Mouse (Mus musculus): ENCODE measurements around the gene Gfi1b. TPM values are rescaled to one million over a fixed set of nuclear protein-coding genes. Genes with fewer than 3 reads are reported as not detected.

Gene Gfi1b
- 0.55 TPM in 1 of 2 replicates, not detected in the other for polyA plus RNA-seq (2012; ENCODE audit: insufficient read depth, insufficient read length, missing spikeins)

DNA sequence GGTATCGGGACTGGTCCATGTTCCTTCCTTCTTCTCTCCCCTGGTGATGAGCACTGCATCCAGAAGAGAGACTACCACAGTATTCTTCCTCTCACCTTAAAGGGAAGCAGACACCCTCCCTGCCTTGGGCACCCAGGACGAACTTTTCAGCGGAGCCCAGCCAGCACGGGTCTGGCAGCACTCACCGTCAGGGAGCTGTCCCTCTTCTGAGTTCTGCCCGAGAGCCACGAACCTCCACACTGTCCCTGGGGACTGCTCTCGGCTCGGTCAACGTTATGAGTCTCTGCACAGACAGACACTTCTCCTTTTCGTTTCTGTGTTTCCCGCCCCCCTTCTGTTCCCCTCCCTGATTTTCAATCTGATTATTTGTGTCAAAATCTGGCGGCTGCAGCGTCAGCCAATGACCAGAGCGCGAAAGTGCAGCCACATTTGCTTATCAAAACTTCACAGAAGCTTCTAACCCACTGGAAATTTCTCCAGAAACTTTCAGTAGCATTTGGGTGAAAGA lies at the start of gene Gfi1b:
Gene Gfi1b, minus strand, starts transcription at position 319 of the 508 bp plus-strand sequence.
- TF ChIP-seq CTCF (IDR thresholded peaks at IDR 0.05; ENCODE audit: low read depth, low read length) (no peak), POLR2A (IDR thresholded peaks at IDR 0.05; ENCODE audit: borderline replicate concordance, low read depth, low read length) (no peak)
- H3K4me3 ChIP-seq (ENCODE audit: insufficient read depth, low read length), result no peak within 1 kb of the TSS
- H3K27ac ChIP-seq (ENCODE audit: insufficient read depth, low read depth, low read length), result no peak within 1 kb of the TSS
- peaks cover 13% of the 10 kb centered on the region; the same call in 1 of the 2 replicates for H3K4me1 ChIP-seq (ENCODE audit: control insufficient read depth, insufficient read depth, low read length)

DNA sequence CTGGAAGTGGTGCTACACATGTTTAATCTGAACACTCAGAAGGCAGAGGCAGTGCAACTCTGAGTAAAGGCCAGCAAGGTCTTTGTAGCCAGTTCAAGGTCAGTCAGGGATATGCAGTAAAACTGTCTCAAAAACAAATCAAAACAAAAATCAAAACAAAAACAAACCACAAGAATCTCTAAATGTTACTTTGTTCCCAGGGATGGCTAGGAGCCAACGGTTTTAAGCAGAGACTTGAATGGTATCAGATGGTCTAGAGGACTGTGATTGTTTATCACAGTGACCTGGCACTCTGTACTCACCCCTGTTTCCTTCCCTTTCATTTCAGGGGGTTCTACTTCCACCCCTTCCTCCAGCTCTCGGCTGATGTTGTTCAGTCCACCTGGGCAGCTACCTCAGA lies 49.7 kb upstream of the Gfi1b start:
- Histone ChIP-seq H3K27ac (ENCODE audit: insufficient read depth, low read depth, low read length) (no peak overlapping the region), H3K4me3 (ENCODE audit: insufficient read depth, low read length) (no peak overlapping the region)
- TF ChIP-seq POLR2A (IDR thresholded peaks at IDR 0.05; ENCODE audit: borderline replicate concordance, low read depth, low read length), result no peak
- TF ChIP-seq CTCF (IDR thresholded peaks at IDR 0.05; ENCODE audit: low read depth, low read length), result no peak

DNA sequence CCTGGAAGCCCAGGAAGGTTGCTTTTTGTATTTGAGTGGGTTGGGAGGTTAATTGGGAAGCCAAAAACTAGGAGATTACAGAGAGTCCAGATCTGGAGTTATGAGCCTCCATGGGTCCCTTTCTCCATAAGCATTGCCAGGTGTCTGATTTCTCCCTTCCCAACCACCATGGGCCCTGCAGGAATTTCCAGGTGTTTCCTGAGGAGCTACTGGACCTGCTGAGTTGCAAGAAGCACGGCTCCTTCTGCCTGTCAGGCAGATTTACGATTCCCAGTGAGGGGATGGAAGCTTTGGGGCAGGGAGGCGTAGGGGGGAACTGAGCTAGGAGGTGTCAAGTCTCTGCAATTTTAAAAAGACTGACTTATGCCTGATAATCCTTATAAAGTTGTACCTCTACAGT lies 44.0 kb upstream of the Gfi1b start:
- TF ChIP-seq CTCF (IDR thresholded peaks at IDR 0.05; ENCODE audit: low read depth, low read length), result no peak
- TF ChIP-seq POLR2A (IDR thresholded peaks at IDR 0.05; ENCODE audit: borderline replicate concordance, low read depth, low read length), result no peak
- H3K4me3 ChIP-seq (ENCODE audit: insufficient read depth, low read length), result no peak overlapping the region
- no peaks in the 10 kb centered on the region for H3K4me1 ChIP-seq (ENCODE audit: control insufficient read depth, insufficient read depth, low read length)
- H3K27ac ChIP-seq (ENCODE audit: insufficient read depth, low read depth, low read length), result no peak overlapping the region

More for the DNA sequence above, 49.7 kb upstream of the Gfi1b start:
- no peaks in the 10 kb centered on the region for H3K4me1 ChIP-seq (ENCODE audit: control insufficient read depth, insufficient read depth, low read length)

DNA sequence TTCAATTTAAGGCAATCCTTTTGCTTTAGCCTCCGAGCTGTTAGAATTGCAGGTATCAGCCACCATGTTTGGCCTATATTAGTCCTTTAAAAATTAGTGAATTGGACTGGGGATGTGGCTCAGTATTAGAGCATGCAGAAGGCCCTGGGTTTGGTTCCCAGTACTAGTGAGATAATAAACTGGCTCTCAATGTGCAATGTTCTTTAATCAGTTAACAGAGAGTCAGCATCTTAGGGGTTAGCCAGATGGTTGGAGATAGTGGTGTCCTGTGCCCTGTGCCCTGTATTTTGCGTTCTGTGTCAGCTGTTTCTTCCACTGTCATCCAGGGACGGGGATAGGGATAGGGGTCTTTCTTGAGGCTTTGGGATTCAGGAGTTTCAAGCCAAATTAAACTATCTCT lies 41.1 kb upstream of the Gfi1b start:
- no peak overlapping the region for H3K27ac ChIP-seq (ENCODE audit: insufficient read depth, low read depth, low read length)
- no peak overlapping the region for H3K4me3 ChIP-seq (ENCODE audit: insufficient read depth, low read length)
- TF ChIP-seq POLR2A (IDR thresholded peaks at IDR 0.05; ENCODE audit: borderline replicate concordance, low read depth, low read length) (no peak), CTCF (IDR thresholded peaks at IDR 0.05; ENCODE audit: low read depth, low read length) (no peak)
- no peaks in the 10 kb centered on the region for H3K4me1 ChIP-seq (ENCODE audit: control insufficient read depth, insufficient read depth, low read length)

DNA sequence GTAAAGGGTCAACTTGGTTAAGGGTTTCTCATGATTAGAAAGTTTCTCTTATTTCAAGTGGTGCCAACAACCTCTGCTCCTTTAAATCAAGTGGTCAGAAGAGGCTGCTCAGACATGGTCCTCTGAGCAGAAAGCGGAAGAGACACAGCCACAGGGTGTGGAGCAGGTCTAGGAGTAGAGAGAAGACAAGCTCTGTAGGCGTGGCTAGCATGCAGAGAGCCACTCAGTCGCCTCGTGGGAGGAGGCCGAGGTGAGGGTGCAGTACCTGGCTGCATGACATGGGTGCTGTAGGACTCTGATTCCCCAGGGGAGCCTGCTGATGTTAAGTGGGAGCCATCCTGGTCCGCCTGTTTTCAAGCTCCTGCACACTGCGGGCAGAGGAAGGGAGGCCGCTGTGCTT lies 34.4 kb upstream of the Gfi1b start:
- Histone ChIP-seq H3K4me3 (ENCODE audit: insufficient read depth, low read length) (no peak overlapping the region), H3K4me1 (ENCODE audit: control insufficient read depth, insufficient read depth, low read length) (no peaks in the 10 kb centered on the region), H3K27ac (ENCODE audit: insufficient read depth, low read depth, low read length) (no peak overlapping the region)
- TF ChIP-seq POLR2A (IDR thresholded peaks at IDR 0.05; ENCODE audit: borderline replicate concordance, low read depth, low read length) (no peak), CTCF (IDR thresholded peaks at IDR 0.05; ENCODE audit: low read depth, low read length) (no peak)

DNA sequence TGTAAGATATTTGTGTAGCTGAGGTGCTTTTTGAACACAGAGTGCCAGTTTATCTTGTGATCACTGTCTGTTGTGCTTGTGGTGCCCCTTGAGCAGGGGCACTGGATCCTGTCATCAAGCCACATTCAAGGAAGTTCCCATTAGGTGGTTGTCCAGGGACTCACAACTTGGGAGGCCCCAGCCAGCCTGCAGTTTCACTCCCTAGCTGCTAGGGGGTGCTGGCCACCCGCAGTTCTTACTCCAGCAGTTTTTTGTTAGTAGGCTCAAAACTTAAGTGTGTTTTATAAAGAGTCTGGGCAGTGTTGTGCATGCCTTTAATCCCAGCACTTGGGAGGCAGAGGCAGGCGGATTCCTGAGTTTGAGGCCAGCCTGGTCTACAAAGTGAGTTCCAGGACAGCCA lies 32.5 kb upstream of the Gfi1b start:
- no peak overlapping the region for H3K4me3 ChIP-seq (ENCODE audit: insufficient read depth, low read length)
- TF ChIP-seq POLR2A (IDR thresholded peaks at IDR 0.05; ENCODE audit: borderline replicate concordance, low read depth, low read length), result no peak
- TF ChIP-seq CTCF (IDR thresholded peaks at IDR 0.05; ENCODE audit: low read depth, low read length), result peak; percentile 45; the same call in 1 of the 2 replicates
- H3K4me1 ChIP-seq (ENCODE audit: control insufficient read depth, insufficient read depth, low read length), result 0 out of 2 replicates have a peak, but pooled peaks cover 3% of the 10 kb centered on the region
- no peak overlapping the region for H3K27ac ChIP-seq (ENCODE audit: insufficient read depth, low read depth, low read length)

DNA sequence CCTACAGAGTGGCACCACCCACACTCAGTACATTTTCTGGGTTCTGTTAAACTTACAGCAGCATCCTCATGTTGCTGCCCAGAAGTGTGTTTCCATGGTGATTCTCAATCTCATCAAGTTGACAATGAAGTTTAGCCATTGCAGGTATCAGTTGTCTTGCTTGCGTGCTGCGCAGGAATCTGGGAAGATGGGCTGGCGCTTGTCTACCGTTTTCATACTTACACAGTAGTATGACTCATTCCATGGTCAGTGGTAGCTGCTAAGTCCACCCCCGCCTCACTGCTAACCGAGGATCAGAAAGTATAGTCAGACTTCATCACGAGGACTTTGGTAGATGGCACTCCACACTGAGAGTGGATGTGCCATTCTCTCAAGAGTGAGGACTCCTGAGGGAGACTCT lies 31.6 kb upstream of the Gfi1b start:
- 0 out of 2 replicates have a peak, but pooled peaks cover 3% of the 10 kb centered on the region for H3K4me1 ChIP-seq (ENCODE audit: control insufficient read depth, insufficient read depth, low read length)
- TF ChIP-seq CTCF (IDR thresholded peaks at IDR 0.05; ENCODE audit: low read depth, low read length), result no peak
- no peak for TF ChIP-seq POLR2A (IDR thresholded peaks at IDR 0.05; ENCODE audit: borderline replicate concordance, low read depth, low read length)
- H3K4me3 ChIP-seq (ENCODE audit: insufficient read depth, low read length), result no peak overlapping the region
- H3K27ac ChIP-seq (ENCODE audit: insufficient read depth, low read depth, low read length), result no peak overlapping the region

DNA sequence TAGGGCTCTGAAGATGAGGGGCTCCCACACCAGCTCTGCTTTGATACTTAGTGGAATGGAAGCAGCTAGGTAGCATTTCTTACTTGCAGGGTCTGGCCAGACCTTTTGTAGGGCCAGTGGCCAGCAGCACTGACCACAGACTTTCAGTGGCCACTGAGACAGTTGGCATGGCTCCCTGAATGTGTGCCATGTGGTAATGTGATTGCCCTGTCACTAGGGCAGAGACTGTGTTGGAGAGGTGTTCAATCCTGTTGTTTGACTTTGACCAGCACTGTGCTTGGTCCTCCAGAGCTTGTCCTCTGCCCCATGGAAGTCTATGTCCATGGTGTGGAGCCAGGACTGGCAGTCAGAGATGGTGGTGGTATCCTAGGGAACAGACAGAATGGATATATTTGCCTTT lies 28.7 kb upstream of the Gfi1b start:
- H3K27ac ChIP-seq (ENCODE audit: insufficient read depth, low read depth, low read length), result no peak overlapping the region
- H3K4me3 ChIP-seq (ENCODE audit: insufficient read depth, low read length), result no peak overlapping the region
- TF ChIP-seq CTCF (IDR thresholded peaks at IDR 0.05; ENCODE audit: low read depth, low read length) (no peak), POLR2A (IDR thresholded peaks at IDR 0.05; ENCODE audit: borderline replicate concordance, low read depth, low read length) (no peak)
- H3K4me1 ChIP-seq (ENCODE audit: control insufficient read depth, insufficient read depth, low read length), result peaks cover 5% of the 10 kb centered on the region; the same call in 1 of the 2 replicates

DNA sequence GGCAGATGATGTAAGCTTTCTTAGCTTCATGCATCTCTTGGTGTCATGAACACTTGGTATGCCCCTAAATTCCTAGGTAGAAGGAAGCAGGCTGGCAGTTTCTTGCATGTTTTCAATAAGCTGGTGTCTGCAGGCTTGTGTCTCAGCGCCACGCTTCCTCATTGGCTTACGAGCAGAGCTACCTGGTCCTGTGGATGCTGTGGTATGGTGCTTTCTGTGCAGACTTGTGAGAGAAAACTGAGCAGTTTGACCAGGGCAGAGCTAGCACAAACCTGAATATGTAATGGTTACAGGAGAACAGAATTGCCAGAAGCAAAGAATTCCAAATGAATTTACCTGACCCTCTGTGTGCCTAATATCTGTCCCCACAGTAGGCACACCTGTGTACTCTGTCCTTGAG lies 21.3 kb upstream of the Gfi1b start:
- Histone ChIP-seq H3K27ac (ENCODE audit: insufficient read depth, low read depth, low read length) (no peak overlapping the region), H3K4me3 (ENCODE audit: insufficient read depth, low read length) (no peak overlapping the region), H3K4me1 (ENCODE audit: control insufficient read depth, insufficient read depth, low read length) (peaks cover 10% of the 10 kb centered on the region)
- TF ChIP-seq CTCF (IDR thresholded peaks at IDR 0.05; ENCODE audit: low read depth, low read length) (no peak), POLR2A (IDR thresholded peaks at IDR 0.05; ENCODE audit: borderline replicate concordance, low read depth, low read length) (no peak)

DNA sequence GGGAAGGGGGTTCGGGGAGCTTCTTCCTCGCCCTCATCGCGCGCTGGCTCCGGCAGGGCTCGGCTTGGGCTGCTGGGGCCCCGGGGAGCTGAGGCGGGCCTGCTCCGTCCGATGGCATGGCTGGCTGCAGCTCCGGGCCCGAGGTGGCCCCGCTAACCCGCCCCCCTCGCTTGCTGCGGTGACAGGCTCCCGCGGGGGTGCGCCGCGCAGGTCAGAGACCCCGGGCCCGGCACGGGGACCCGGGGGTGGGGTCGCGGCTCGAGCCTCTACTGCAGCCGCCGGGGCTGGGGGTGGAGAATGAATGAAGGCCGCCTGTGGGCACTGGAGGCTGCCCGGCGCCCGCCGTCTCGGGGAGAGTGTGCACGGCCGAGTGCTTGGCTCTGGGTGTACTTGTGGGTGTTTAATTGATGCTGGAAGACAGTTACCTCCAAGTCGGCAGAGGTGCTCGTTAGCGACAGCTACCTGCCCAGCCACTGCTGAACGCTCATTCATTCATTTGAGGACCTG lies 19.7 kb upstream of the Gfi1b start:
- TF ChIP-seq CTCF (IDR thresholded peaks at IDR 0.05; ENCODE audit: low read depth, low read length) (no peak), POLR2A (IDR thresholded peaks at IDR 0.05; ENCODE audit: borderline replicate concordance, low read depth, low read length) (no peak)
- Histone ChIP-seq H3K4me3 (ENCODE audit: insufficient read depth, low read length) (peak overlapping the region; percentile 96), H3K4me1 (ENCODE audit: control insufficient read depth, insufficient read depth, low read length) (peaks cover 10% of the 10 kb centered on the region), H3K27ac (ENCODE audit: insufficient read depth, low read depth, low read length) (peak overlapping the region; percentile 95)

Data from bone marrow macrophage, adult 2 months (primary cell).